Comparison of ENCODE assay signal across 28 mouse cellular contexts in the genomic region with DNA sequence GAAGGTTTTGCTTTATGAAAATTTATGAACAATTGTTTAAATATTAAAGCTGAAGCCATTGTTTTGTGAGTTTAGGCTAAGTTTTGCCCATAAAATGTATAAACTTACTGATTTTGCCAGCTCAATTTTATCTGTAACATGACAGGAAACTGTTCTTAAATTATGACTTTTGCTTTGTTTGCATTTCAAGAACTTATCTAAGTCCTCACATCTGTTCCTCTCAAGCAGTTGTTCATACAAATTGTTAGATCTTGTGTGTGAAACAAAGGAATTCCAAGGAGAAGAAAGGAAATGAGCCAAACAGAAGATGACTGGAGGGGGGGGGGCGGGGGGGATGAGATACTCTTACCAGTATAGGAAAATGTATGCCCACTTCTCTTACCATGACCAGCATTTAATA.
"Had no signal": no experiment of that assay in that cellular context is flagged by ENCODE, and none has a peak within 500 bp of the region (broad histone marks: within the 10 kb centered on the region; RNA-seq: fewer than 3 reads in every experiment).

No protein-coding gene starts in this region.

- H3K4me3 ChIP-seq: embryonic facial prominence, embryonic 10.5 days; embryonic facial prominence, embryonic 12.5 days; embryonic facial prominence, embryonic 13.5 days; embryonic facial prominence, embryonic 15.5 days; erythroblast, embryonic 14.5 days; forebrain, embryonic 10.5 days; forebrain, embryonic 12.5 days; forebrain, embryonic 13.5 days; forebrain, embryonic 15.5 days; gastrocnemius, adult 2 months; heart, adult 2 months had no signal

- H3K9ac ChIP-seq: embryonic facial prominence, embryonic 12.5 days; embryonic facial prominence, embryonic 13.5 days; embryonic facial prominence, embryonic 15.5 days; forebrain, embryonic 12.5 days; forebrain, embryonic 13.5 days; forebrain, embryonic 15.5 days; forebrain, postnatal 0 days had no signal

- DNase-seq: cerebellum, adult 8-10 months; cerebellum, adult 9-10 months; cerebellum, adult 9-11 months; cerebellum, postnatal 10 days; cerebellum, postnatal 14 days; cerebellum, postnatal 25 days; cerebellum, postnatal 36 days; embryo, embryonic 11 days; forebrain, postnatal 0 days; gastrocnemius, adult 2 months; gastrocnemius, postnatal 10 days; gastrocnemius, postnatal 14 days; gastrocnemius, postnatal 25 days; gastrocnemius, postnatal 36 days; heart, adult 11 months; heart, adult 18-20 months; heart, adult 2 months had no signal

- H3K36me3 ChIP-seq: embryonic facial prominence, embryonic 10.5 days; embryonic facial prominence, embryonic 12.5 days; embryonic facial prominence, embryonic 13.5 days; embryonic facial prominence, embryonic 15.5 days; forebrain, embryonic 10.5 days; forebrain, embryonic 12.5 days; forebrain, embryonic 15.5 days had no signal

- H3K27me3 ChIP-seq: embryonic facial prominence, embryonic 12.5 days; embryonic facial prominence, embryonic 13.5 days; embryonic facial prominence, embryonic 15.5 days; forebrain, embryonic 12.5 days; forebrain, embryonic 13.5 days; forebrain, embryonic 15.5 days had no signal

- H3K4me1 ChIP-seq: embryonic facial prominence, embryonic 10.5 days; embryonic facial prominence, embryonic 12.5 days; embryonic facial prominence, embryonic 13.5 days; embryonic facial prominence, embryonic 15.5 days; forebrain, embryonic 10.5 days; forebrain, embryonic 12.5 days; forebrain, embryonic 13.5 days; forebrain, embryonic 15.5 days had no signal

- H3K9me3 ChIP-seq: embryonic facial prominence, embryonic 10.5 days; embryonic facial prominence, embryonic 12.5 days; embryonic facial prominence, embryonic 13.5 days; embryonic facial prominence, embryonic 15.5 days; forebrain, embryonic 10.5 days; forebrain, embryonic 12.5 days; forebrain, embryonic 13.5 days; forebrain, embryonic 15.5 days had no signal

- H3K4me2 ChIP-seq: embryonic facial prominence, embryonic 12.5 days; embryonic facial prominence, embryonic 13.5 days; embryonic facial prominence, embryonic 15.5 days; forebrain, embryonic 12.5 days; forebrain, embryonic 13.5 days; forebrain, embryonic 15.5 days had no signal

- H3K27ac ChIP-seq: embryonic facial prominence, embryonic 10.5 days; embryonic facial prominence, embryonic 12.5 days; embryonic facial prominence, embryonic 13.5 days; embryonic facial prominence, embryonic 15.5 days; forebrain, embryonic 10.5 days; forebrain, embryonic 12.5 days; forebrain, embryonic 13.5 days; forebrain, embryonic 15.5 days; gastrocnemius, adult 2 months; heart, adult 2 months had no signal

- ATAC-seq: forebrain, embryonic 13.5 days; forebrain, embryonic 14.5 days; forebrain, embryonic 15.5 days; forebrain, embryonic 16.5 days; forebrain, postnatal 0 days had no signal
